Mouse (Mus musculus): ENCODE results near the gene Noxred1.
A peak's percentile ranks its signal among the peaks of the same experiment; 100 is the strongest.

Gene Noxred1

GRCm38 (mm10) chr12:87229633-87230032, 8.9 kb downstream of the Noxred1 start:
- no peak for DNase-seq (ENCODE audit: low spot score)

- no peak for DNase-seq (ENCODE audit: low spot score)
Observed at GRCm38 (mm10) chr12:87226801-87227200, 11.7 kb downstream of the Noxred1 start.

GRCm38 (mm10) chr12:87224950-87225349, 13.6 kb downstream of the Noxred1 start:
- no peak for DNase-seq (ENCODE audit: low spot score)

- peak; percentile 51 for DNase-seq (ENCODE audit: low spot score)
Observed at GRCm38 (mm10) chr12:87219362-87219761, 19.2 kb downstream of the Noxred1 start.

GRCm38 (mm10) chr12:87217596-87217995, 20.9 kb downstream of the Noxred1 start:
- no peak for DNase-seq (ENCODE audit: low spot score)

- DNase-seq (ENCODE audit: low spot score): no peak
Observed at GRCm38 (mm10) chr12:87216053-87216452, 22.5 kb downstream of the Noxred1 start.

- no peak for DNase-seq (ENCODE audit: low spot score)
Observed at GRCm38 (mm10) chr12:87212844-87213606, 25.5 kb downstream of the Noxred1 start.

- peak; percentile 4 for DNase-seq (ENCODE audit: low spot score)
Observed at GRCm38 (mm10) chr12:87205789-87206188, 32.7 kb downstream of the Noxred1 start.

- DNase-seq (ENCODE audit: low spot score): no peak
Observed at GRCm38 (mm10) chr12:87201694-87202093, 36.8 kb downstream of the Noxred1 start.

GRCm38 (mm10) chr12:87199973-87200586, 38.5 kb downstream of the Noxred1 start, which contains the start of gene Tmed8:
Gene Tmed8, minus strand, starts transcription at chr12:87200454.
- peak; percentile 86 for DNase-seq (ENCODE audit: low spot score)

GRCm38 (mm10) chr12:87199206-87199972, 39.1 kb downstream of the Noxred1 start, which contains the start of gene Samd15:
Gene Samd15, plus strand, starts transcription at chr12:87199723.
- peak; percentile 72 for DNase-seq (ENCODE audit: low spot score)

GRCm38 (mm10) chr12:87198792-87199191, 39.7 kb downstream of the Noxred1 start:
- no peak for DNase-seq (ENCODE audit: low spot score)

- DNase-seq (ENCODE audit: low spot score): no peak
Observed at GRCm38 (mm10) chr12:87196310-87196709, 42.2 kb downstream of the Noxred1 start.

GRCm38 (mm10) chr12:87195069-87195468, 43.5 kb downstream of the Noxred1 start:
- no peak for DNase-seq (ENCODE audit: low spot score)

GRCm38 (mm10) chr12:87193008-87193407, 45.5 kb downstream of the Noxred1 start:
- no peak for DNase-seq (ENCODE audit: low spot score)

GRCm38 (mm10) chr12:87177631-87178030, 60.9 kb downstream of the Noxred1 start:
- no peak for DNase-seq (ENCODE audit: low spot score)

- DNase-seq (ENCODE audit: low spot score): no peak
Observed at GRCm38 (mm10) chr12:87175194-87175946, 63.2 kb downstream of the Noxred1 start.
